Mouse (Mus musculus): ENCODE results near the gene Pla2g12a.

- no peak for TF ChIP-seq CTCF (IDR thresholded peaks at IDR 0.05; ENCODE audit: low read depth, low read length)
- TF ChIP-seq GATA2 (IDR thresholded peaks at IDR 0.05; ENCODE audit: borderline replicate concordance, low read depth, low read length): no peak
- TF ChIP-seq GATA1 (IDR thresholded peaks at IDR 0.05; ENCODE audit: borderline replicate concordance, low read length): no peak
- no peak for TF ChIP-seq POLR2AphosphoS5 (IDR thresholded peaks at IDR 0.05; ENCODE audit: insufficient replicate concordance, low read depth, low read length)
- TF ChIP-seq TAL1 (conservative IDR thresholded peaks at IDR 0.05; ENCODE audit: low read depth, low read length): no peak
Measured at GRCm38 (mm10) chr3:129878405-129879021, at the start of gene Pla2g12a.
